Mouse (Mus musculus) lung, embryonic 14.5 days (tissue): ENCODE measurements around the gene Man2a2. TPM values are rescaled to one million over a fixed set of nuclear protein-coding genes. Genes with fewer than 3 reads are reported as not detected.

Experiments used
- ATAC-seq: fragments of 200-750 bp; cut with Nextera tagmentation; 2 replicates; pipeline ENCODE4 v1.8.0; 2017; ENCODE audit warnings: mild to moderate bottlenecking, moderate TSS enrichment, moderate library complexity; ENCODE audit not compliant: insufficient read depth
- DNase-seq: peaks from one replicate; pipeline ENCODE4 v3.0.0-alpha.2; 2015
- H3K27ac ChIP-seq: fragments of 300-500 bp; sonication (generic); 2 replicates; pipeline ENCODE4 v1.5.1; 2014; ENCODE audit warnings: low read depth, mild to moderate bottlenecking, moderate library complexity
- H3K27me3 ChIP-seq: fragments of 300-500 bp; sonication (generic); 2 replicates; pipeline ENCODE4 v1.6.1; 2014; ENCODE audit warnings: low read length, control low read depth; ENCODE audit not compliant: insufficient read depth
- H3K36me3 ChIP-seq: fragments of 300-500 bp; sonication (generic); 2 replicates; pipeline ENCODE4 v1.6.1; 2014; ENCODE audit warnings: control low read depth; ENCODE audit not compliant: insufficient read depth
- H3K4me1 ChIP-seq: fragments of 300-500 bp; sonication (generic); 2 replicates; pipeline ENCODE4 v1.6.1; 2014; ENCODE audit warnings: antibody characterized with exemption, control low read depth; ENCODE audit not compliant: insufficient read depth
- H3K4me2 ChIP-seq: fragments of 300-500 bp; sonication (generic); 2 replicates; pipeline ENCODE4 v1.6.1; 2014; ENCODE audit warnings: mild to moderate bottlenecking
- H3K4me3 ChIP-seq: fragments of 300-500 bp; sonication (generic); 2 replicates; pipeline ENCODE4 v1.5.1; 2014; ENCODE audit warnings: low read depth, low read length
- H3K9ac ChIP-seq: fragments of 300-500 bp; sonication (generic); 2 replicates; pipeline ENCODE4 v1.6.1; 2014
- H3K9me3 ChIP-seq: fragments of 300-500 bp; sonication (generic); 2 replicates; pipeline ENCODE4 v1.6.1; 2016; ENCODE audit warnings: low read depth, low read length, control low read depth
- CTCF ChIP-seq: IDR thresholded peaks from 2 replicates; pipeline ENCODE4 v1.5.1; 2016; ENCODE audit warnings: antibody characterized with exemption, low read depth
- WGBS: fragments of 180-500 bp; shearing (Covaris S2); extraction: QIAGEN DNeasy Blood & Tissue Kit; methylation state at CpG from one replicate; pipeline ENCODE4 v1.1.7; 2014; 5-methylcytosine and 5-hydroxymethylcytosine counted together
- polyA plus RNA-seq: library from polyadenylated mRNA; unstranded; fragments of >200 nt; fragmentation: Nextera tagmentation; extraction: Ambion mirVana; gene quantifications from 2 replicates; pipeline ENCODE4 v1.2.1, GENCODE M21; 2014

Man2a2 gene
- polyA plus RNA-seq, 1 experiment from 2014 or later: 23.9 TPM

DNA sequence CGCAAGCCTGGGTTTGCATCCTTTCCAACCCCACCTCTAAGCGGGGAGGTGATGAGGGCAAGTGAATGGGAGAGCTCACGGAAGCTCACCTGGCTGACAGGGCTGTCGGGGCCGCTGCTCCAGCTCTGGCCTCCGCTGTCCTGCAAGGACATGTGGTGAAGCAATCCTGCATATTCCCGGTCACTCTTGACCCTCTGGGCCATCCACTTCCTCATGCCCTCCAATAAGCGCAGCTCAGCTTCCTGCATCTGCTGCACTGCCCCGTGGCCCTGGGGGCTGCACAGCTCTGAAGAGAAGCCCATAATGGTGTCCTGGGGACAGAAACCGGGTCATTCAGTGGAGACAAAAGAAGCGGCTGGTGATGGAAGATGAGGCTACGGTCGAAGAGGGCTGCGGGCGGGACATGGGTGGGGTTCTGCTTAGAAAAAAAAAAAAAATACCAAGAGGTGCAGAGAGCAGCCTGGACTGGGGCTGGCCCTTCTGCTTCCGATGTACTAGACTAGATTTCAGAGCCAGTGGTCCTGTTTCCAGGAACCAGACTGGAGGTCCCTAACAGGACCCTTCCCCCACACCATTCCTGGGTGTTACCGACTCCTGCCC, 16.0 kb upstream of the Man2a2 start:
- 42% methylated on average over 17 of the region's 17 CpGs for WGBS
- H3K9ac ChIP-seq: peak overlapping the region; percentile 61

DNA sequence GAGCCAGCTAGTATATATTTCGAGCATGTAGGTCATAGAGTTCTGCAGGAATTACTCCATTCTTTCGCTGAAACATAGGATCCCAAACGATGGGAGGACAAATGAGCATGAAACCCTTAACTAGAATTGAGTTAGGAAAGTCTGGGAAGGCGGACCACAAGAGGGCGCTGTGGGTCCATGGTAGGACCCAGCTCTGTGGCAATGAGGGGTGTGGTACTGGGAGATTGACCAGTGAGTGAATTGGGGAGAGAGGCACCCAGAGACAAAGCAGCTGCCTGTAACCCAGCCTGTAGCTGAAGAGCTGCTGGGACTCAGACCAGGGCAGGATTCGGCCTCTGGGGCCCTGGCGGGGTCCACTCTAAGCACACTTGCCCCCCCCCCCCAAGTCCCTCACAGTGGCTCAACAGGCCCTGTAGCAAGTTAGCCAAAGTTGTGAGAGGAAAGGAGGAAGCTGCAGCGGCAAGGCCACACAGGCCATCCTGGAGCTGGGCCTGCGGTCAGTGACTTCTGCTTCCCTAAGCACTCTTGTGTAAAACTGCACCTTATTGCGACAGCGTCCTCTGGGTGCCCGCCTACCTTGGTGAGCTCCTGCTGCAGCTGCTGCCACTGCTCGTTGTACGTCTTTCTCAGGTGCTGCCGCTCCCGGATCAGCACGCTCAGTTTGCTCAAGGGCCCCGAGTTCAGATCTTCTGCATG, 15.2 kb upstream of the Man2a2 start:
- Histone ChIP-seq H3K36me3 (peaks cover 27% of the 10 kb centered on the region), H3K4me1 (peaks cover 4% of the 10 kb centered on the region; the same call in 1 of the 2 replicates), H3K27ac (peak overlapping the region; percentile 22; the same call in 1 of the 2 replicates), H3K9ac (0 out of 2 replicates have a peak overlapping the region, but pooled peaks have one; percentile 11), H3K4me2 (peak overlapping the region; percentile 60), H3K27me3 (no peaks in the 10 kb centered on the region), H3K4me3 (no peak overlapping the region), H3K9me3 (no peaks in the 10 kb centered on the region)
- peak; percentile 82 for ATAC-seq
- peak; percentile 98 for TF ChIP-seq CTCF
- DNase-seq: peak; percentile 97
- 36% methylated on average over 18 of the region's 18 CpGs for WGBS

More for the DNA sequence above, 16.0 kb upstream of the Man2a2 start:
- peak overlapping the region; percentile 33 for H3K4me3 ChIP-seq
- peak overlapping the region; percentile 78 for H3K27ac ChIP-seq
- peaks cover 35% of the 10 kb centered on the region for H3K36me3 ChIP-seq
- no peaks in the 10 kb centered on the region for H3K9me3 ChIP-seq
- ATAC-seq (no peak), DNase-seq (peak; percentile 17)
- peak overlapping the region; percentile 60 for H3K4me2 ChIP-seq
- H3K27me3 ChIP-seq: no peaks in the 10 kb centered on the region
- no peak for TF ChIP-seq CTCF
- H3K4me1 ChIP-seq: peaks cover 4% of the 10 kb centered on the region; the same call in 1 of the 2 replicates

DNA sequence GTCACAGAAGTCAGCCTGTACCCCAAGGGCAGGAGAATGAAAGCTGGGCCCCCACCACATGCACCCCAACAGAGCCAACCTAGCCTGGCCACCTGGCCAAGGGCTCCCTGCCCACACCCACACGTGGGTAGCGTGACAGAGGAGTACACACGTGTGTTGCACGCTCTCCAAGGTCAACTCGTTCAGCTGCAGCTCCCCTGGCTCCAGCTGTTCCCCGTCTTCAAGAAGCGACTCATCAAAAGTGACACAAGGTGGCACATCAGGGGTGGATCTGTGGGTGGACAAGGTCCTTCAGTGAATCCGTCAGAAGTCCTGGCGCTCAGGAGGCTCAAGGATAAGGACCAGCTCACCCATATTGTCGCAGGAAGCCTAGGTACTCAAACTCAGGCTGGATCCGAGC, 11.7 kb upstream of the Man2a2 start:
- H3K27me3 ChIP-seq: no peaks in the 10 kb centered on the region
- H3K4me2 ChIP-seq: no peak overlapping the region
- peaks cover 4% of the 10 kb centered on the region; the same call in 1 of the 2 replicates for H3K4me1 ChIP-seq
- H3K9me3 ChIP-seq: no peaks in the 10 kb centered on the region
- no peak overlapping the region for H3K9ac ChIP-seq
- ATAC-seq: no peak
- H3K27ac ChIP-seq: no peak overlapping the region
- no peak for DNase-seq
- 59% methylated on average over 11 of the region's 11 CpGs for WGBS
- no peak overlapping the region for H3K4me3 ChIP-seq
- H3K36me3 ChIP-seq: 0 out of 2 replicates have a peak, but pooled peaks cover 3% of the 10 kb centered on the region
- TF ChIP-seq CTCF: no peak

DNA sequence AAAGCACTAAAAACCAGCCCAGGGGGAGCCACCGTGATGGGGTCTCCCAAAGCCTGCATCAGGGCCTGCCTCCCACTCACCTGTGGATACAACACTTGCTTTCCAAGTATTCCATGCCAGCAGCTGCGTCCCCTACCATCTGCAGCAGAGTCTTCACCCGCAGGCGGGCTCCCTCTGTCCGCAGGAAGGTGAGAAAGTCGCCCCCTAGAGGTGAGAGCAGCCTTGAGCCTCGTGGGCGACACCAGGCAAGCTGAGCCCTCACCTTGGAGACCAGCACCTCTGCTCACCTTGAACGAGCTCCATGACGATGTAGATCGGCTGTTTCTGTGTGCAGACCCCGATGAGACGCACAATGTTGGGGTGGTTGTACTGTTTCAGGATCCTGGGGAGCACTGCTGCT, 8.4 kb upstream of the Man2a2 start:
- H3K36me3 ChIP-seq: 0 out of 2 replicates have a peak, but pooled peaks cover 3% of the 10 kb centered on the region
- no peak overlapping the region for H3K4me2 ChIP-seq
- no peak overlapping the region for H3K27ac ChIP-seq
- H3K4me3 ChIP-seq: no peak overlapping the region
- H3K27me3 ChIP-seq: no peaks in the 10 kb centered on the region
- H3K4me1 ChIP-seq: no peaks in the 10 kb centered on the region
- ATAC-seq: no peak
- 56% methylated on average over 13 of the region's 13 CpGs for WGBS
- H3K9me3 ChIP-seq: no peaks in the 10 kb centered on the region
- TF ChIP-seq CTCF: peak; percentile 60
- H3K9ac ChIP-seq: no peak overlapping the region
- peak; percentile 54 for DNase-seq

DNA sequence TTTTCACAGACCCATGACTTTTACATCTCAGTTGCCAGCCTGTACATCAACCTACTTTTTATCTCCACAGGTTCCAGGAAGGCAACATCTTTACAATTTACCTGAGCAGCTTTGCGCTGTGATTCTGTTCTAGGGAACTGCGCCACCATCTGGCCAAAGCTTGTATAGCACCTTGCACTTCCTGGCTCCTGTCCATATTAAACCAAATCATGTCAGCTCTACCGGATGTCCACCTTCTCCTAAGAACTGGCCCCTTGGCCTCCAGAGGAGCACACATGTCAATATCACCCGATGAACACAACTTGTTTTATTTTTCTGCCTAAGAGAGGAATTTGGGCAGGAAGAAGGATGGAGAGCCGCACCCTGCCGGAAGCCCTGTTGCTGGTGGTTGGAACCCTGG, 6.3 kb upstream of the Man2a2 start:
- Histone ChIP-seq H3K4me3 (no peak overlapping the region), H3K27me3 (no peaks in the 10 kb centered on the region), H3K36me3 (0 out of 2 replicates have a peak, but pooled peaks cover under 1% of the 10 kb centered on the region), H3K9ac (no peak overlapping the region), H3K4me1 (no peaks in the 10 kb centered on the region), H3K4me2 (no peak overlapping the region), H3K9me3 (no peaks in the 10 kb centered on the region), H3K27ac (no peak overlapping the region)
- ATAC-seq (no peak), DNase-seq (peak; percentile 79)
- peak; percentile 86 for TF ChIP-seq CTCF
- 23% methylated on average over 6 of the region's 6 CpGs for WGBS

DNA sequence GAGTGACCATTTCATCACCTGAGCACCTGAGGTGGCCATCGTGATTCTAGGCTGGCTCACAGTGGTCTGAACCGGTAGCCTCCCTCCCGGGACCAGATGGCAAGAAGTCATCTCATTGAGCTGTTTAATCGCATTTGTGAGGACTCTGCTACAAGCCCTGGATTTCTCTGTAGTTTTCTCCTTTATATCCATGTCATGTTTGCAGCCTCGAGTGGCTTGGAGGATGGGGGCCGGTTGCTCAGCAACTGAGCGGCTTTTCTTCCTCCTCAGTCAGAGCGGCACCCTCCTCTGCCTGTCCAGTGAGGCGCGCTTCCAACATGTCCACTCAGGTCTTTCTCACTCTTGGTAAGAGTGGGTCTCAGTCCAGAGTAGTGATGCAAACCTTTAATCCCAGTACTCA, 5.0 kb upstream of the Man2a2 start:
- H3K4me3 ChIP-seq: no peak overlapping the region
- no peaks in the 10 kb centered on the region for H3K9me3 ChIP-seq
- no peak overlapping the region for H3K9ac ChIP-seq
- no peak for ATAC-seq
- WGBS: 72% methylated on average over 10 of the region's 10 CpGs
- TF ChIP-seq CTCF: no peak
- DNase-seq: no peak
- no peaks in the 10 kb centered on the region for H3K27me3 ChIP-seq
- no peaks in the 10 kb centered on the region for H3K4me1 ChIP-seq
- no peak overlapping the region for H3K27ac ChIP-seq
- no peak overlapping the region for H3K4me2 ChIP-seq
- no peaks in the 10 kb centered on the region for H3K36me3 ChIP-seq

DNA sequence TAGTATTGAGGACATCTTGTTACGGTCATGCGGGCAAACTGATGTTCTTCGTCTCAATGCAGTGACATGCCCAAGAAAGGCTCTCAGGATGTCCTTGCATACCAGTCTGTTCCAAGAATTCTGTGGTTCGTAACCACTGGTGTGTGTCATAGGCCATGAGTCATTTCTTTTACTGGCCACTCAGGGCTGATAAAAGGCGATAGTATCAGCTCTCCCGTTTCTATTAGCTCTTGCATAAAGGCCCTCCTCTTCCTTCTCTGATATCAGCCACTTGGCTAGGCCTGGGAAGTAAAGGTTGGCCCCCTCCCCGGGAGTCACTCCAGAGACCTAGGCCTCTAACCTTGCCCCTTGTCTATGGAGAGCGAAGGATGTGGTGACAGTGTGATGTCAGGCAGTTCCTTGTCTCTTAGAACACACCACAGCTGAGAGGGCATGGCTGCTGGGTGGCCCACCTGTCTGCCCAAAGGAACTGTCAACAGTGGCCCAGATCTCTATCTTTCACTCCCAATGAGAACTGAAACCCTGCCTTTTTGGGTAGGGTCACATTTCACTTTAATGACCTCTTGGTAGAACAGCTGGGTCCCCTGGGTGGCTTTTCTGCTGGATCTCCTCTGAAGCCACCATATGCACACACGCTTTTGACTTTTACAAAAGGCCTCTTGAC, 4.3 kb upstream of the Man2a2 start:
- TF ChIP-seq CTCF: no peak

More for the DNA sequence above, 4.3 kb upstream of the Man2a2 start:
- WGBS: 68% methylated on average over 9 of the region's 9 CpGs
- Histone ChIP-seq H3K4me1 (no peaks in the 10 kb centered on the region), H3K4me3 (no peak overlapping the region), H3K4me2 (no peak overlapping the region), H3K9ac (no peak overlapping the region), H3K27ac (no peak overlapping the region), H3K27me3 (no peaks in the 10 kb centered on the region), H3K36me3 (no peaks in the 10 kb centered on the region), H3K9me3 (no peaks in the 10 kb centered on the region)
- ATAC-seq: no peak
- DNase-seq: no peak
